Mouse (Mus musculus) bone marrow, adult 2 months (tissue): ENCODE data around the gene Ehd2. TPM values are rescaled to one million over a fixed set of nuclear protein-coding genes. Genes with fewer than 3 reads are reported as not detected.
"Not testable (repeated sequence)": the region's sequence is repeated elsewhere in the genome, so short reads cannot be mapped to it uniquely, and the experiment has no call there.

Experiments used
- H3K27ac ChIP-seq: fragments of 200-500 bp; 2 replicates; pipeline ENCODE4 v1.5.1; 2012; ENCODE audit warnings: low read depth, mild to moderate bottlenecking, control low read depth, inconsistent platforms, low read length; ENCODE audit not compliant: control insufficient read depth, poor library complexity, insufficient read depth
- H3K4me1 ChIP-seq: fragments of 200-500 bp; 2 replicates; pipeline ENCODE4 v1.6.1; 2011; ENCODE audit warnings: low read length; ENCODE audit not compliant: control insufficient read depth, insufficient read depth
- H3K4me3 ChIP-seq: fragments of 200-500 bp; replicated peaks from 2 replicates; pipeline ENCODE3; 2011; ENCODE audit warnings: mild to moderate bottlenecking, low read depth, low read length, control low read depth; ENCODE audit not compliant: control insufficient read depth
- CTCF ChIP-seq: fragments of 200-500 bp; IDR thresholded peaks from 2 replicates; pipeline ENCODE4 v1.5.1; 2011; ENCODE audit warnings: low read length, control low read depth; ENCODE audit not compliant: control insufficient read depth, insufficient read depth
- POLR2A ChIP-seq: fragments of 200-500 bp; IDR thresholded peaks from 2 replicates; pipeline ENCODE4 v1.6.1; 2011; ENCODE audit warnings: low read depth, mild to moderate bottlenecking, control low read depth, low read length, borderline replicate concordance; ENCODE audit not compliant: control insufficient read depth
- WGBS: fragments of 180-500 bp; shearing (Covaris S2); methylation state at CpG from one replicate; pipeline ENCODE4 v1.1.7; 2018; 5-methylcytosine and 5-hydroxymethylcytosine counted together
- polyA plus RNA-seq: library from polyadenylated mRNA; stranded (reverse); fragments of >200 nt; gene quantifications from 2 replicates; pipeline ENCODE4 v1.2.4, GENCODE M21; 2011; ENCODE audit warnings: low replicate concordance; ENCODE audit not compliant: missing spikeins, insufficient read depth, insufficient read length

Ehd2 gene
- polyA plus RNA-seq, 1 experiment, result 7.8 TPM

GRCm38 (mm10) chr7:15916134-15916723 lies 51.1 kb downstream of the Ehd2 start:
- no peak overlapping the region for H3K27ac ChIP-seq
- no peaks in the 10 kb centered on the region; the same call in 1 of the 2 replicates for H3K4me1 ChIP-seq
- 74% methylated on average over 3 of the region's 3 CpGs for WGBS
- TF ChIP-seq CTCF, result no peak
- TF ChIP-seq POLR2A, result no peak
- H3K4me3 ChIP-seq, result no peak overlapping the region

- WGBS, result 82% methylated on average over 4 of the region's 4 CpGs
- H3K4me3 ChIP-seq, H3K27ac ChIP-seq, H3K4me1 ChIP-seq: not testable (repeated sequence)
Measured at GRCm38 (mm10) chr7:15915695-15916094, 51.7 kb downstream of the Ehd2 start.

DNA sequence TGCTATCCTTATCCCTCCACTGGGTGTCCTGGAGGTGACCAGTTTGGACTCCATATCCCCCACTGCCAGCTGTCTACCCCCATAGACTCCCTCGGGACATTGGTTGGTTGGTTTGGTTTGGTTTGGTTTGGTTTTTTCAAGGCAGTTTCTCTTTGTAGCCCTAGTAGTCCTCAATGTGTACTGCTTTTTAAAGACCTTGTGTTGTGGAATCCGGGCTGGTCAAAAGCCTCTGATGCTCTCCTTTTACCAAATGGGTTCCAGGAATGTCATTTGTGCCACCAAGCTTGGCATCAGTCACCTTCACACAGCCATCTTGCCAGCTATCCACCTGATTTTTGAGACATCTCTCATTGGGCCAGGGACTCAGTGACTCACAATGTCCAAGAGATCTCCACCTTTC lies 52.6 kb downstream of the Ehd2 start:
- 69% methylated on average over 2 of the region's 2 CpGs for WGBS
- no peak for TF ChIP-seq POLR2A
- TF ChIP-seq CTCF, result no peak
- Histone ChIP-seq H3K4me3 (no peak overlapping the region), H3K4me1 (no peaks in the 10 kb centered on the region; the same call in 1 of the 2 replicates), H3K27ac (no peak overlapping the region)

- Histone ChIP-seq H3K27ac (no peak overlapping the region), H3K4me3 (no peak overlapping the region), H3K4me1 (no peaks in the 10 kb centered on the region; the same call in 1 of the 2 replicates)
- TF ChIP-seq CTCF, result peak; percentile 30
- no peak for TF ChIP-seq POLR2A
- 12% methylated on average over 2 of the region's 2 CpGs for WGBS
Measured at GRCm38 (mm10) chr7:15914252-15914651, 53.1 kb downstream of the Ehd2 start.

DNA sequence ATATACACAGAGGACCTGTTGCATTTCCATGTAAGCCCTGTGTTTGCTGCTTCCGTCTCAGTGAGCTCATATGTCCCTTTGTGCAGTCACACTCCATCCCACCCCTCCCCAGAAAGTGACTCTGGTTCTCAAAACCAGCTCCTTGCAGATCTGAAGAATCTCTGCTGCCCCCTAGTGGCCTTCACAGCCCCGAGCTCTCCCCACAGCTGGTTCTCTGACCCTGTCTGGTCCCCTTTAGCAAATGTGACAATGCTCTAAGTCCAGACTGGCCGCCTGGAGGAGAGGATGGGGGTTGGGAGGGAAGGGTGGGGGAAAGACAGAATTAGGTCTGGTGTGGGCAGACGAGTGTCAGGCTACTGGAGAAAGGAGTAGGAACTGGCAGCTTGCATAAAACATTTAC lies 55.2 kb downstream of the Ehd2 start:
- Histone ChIP-seq H3K27ac (no peak overlapping the region), H3K4me1 (no peaks in the 10 kb centered on the region; the same call in 1 of the 2 replicates), H3K4me3 (no peak overlapping the region)
- TF ChIP-seq POLR2A (no peak), CTCF (peak; percentile 79)
- WGBS, result 0% methylated on average over 4 of the region's 4 CpGs

GRCm38 (mm10) chr7:15910521-15910920 lies 56.8 kb downstream of the Ehd2 start:
- Histone ChIP-seq H3K27ac (no peak overlapping the region), H3K4me1 (no peaks in the 10 kb centered on the region; the same call in 1 of the 2 replicates), H3K4me3 (no peak overlapping the region)
- TF ChIP-seq CTCF, result no peak
- no peak for TF ChIP-seq POLR2A
- WGBS, result 81% methylated on average over 5 of the region's 5 CpGs

GRCm38 (mm10) chr7:15907971-15908590 lies 59.3 kb downstream of the Ehd2 start:
- Histone ChIP-seq H3K4me3 (no peak overlapping the region), H3K4me1 (no peaks in the 10 kb centered on the region), H3K27ac (no peak overlapping the region)
- WGBS, result 72% methylated on average over 8 of the region's 8 CpGs
- TF ChIP-seq CTCF, result no peak
- no peak for TF ChIP-seq POLR2A

- 56% methylated on average over 1 of the region's 1 CpGs for WGBS
- no peak overlapping the region for H3K4me3 ChIP-seq
- no peaks in the 10 kb centered on the region for H3K4me1 ChIP-seq
- TF ChIP-seq POLR2A (no peak), CTCF (no peak)
- no peak overlapping the region for H3K27ac ChIP-seq
Measured at GRCm38 (mm10) chr7:15906602-15907001, 60.8 kb downstream of the Ehd2 start.
